Mouse (Mus musculus): ENCODE data around the gene Sbf2.

The Sbf2 gene

GRCm38 (mm10) chr7:110387565-110387964, 227.2 kb downstream of the Sbf2 start:
- no peak for DNase-seq

GRCm38 (mm10) chr7:110385482-110385881, 229.2 kb downstream of the Sbf2 start:
- no peak for DNase-seq

GRCm38 (mm10) chr7:110384343-110384742, 230.4 kb downstream of the Sbf2 start:
- no peak for DNase-seq

GRCm38 (mm10) chr7:110381625-110382024, 233.1 kb downstream of the Sbf2 start:
- DNase-seq: no peak

- no peak for DNase-seq
These were observed 235.3 kb downstream of the Sbf2 start for GRCm38 (mm10) chr7:110379335-110379914.

- no peak for DNase-seq
These were observed 242.2 kb downstream of the Sbf2 start for GRCm38 (mm10) chr7:110372529-110372928.

- no peak for DNase-seq
These were observed 252.7 kb downstream of the Sbf2 start for GRCm38 (mm10) chr7:110362005-110362404.

- DNase-seq: no peak
These were observed 253.2 kb downstream of the Sbf2 start for GRCm38 (mm10) chr7:110361516-110361915.

GRCm38 (mm10) chr7:110359391-110359790, 255.3 kb downstream of the Sbf2 start:
- no peak for DNase-seq

- DNase-seq: no peak
These were observed 260.8 kb downstream of the Sbf2 start for GRCm38 (mm10) chr7:110353971-110354370.

- DNase-seq: no peak
These were observed 267.5 kb downstream of the Sbf2 start for GRCm38 (mm10) chr7:110347250-110347649.

- DNase-seq: no peak
These were observed 277.1 kb downstream of the Sbf2 start for GRCm38 (mm10) chr7:110337601-110338000.

GRCm38 (mm10) chr7:110325381-110326110, 289.2 kb downstream of the Sbf2 start:
- DNase-seq: no peak

- no peak for DNase-seq
These were observed 289.9 kb downstream of the Sbf2 start for GRCm38 (mm10) chr7:110324852-110325251.

GRCm38 (mm10) chr7:110321106-110321505, 293.6 kb downstream of the Sbf2 start:
- DNase-seq: no peak

- no peak for DNase-seq
These were observed 295.7 kb downstream of the Sbf2 start for GRCm38 (mm10) chr7:110318971-110319519.

GRCm38 (mm10) chr7:110317412-110317811, 297.3 kb downstream of the Sbf2 start:
- no peak for DNase-seq

GRCm38 (mm10) chr7:110315352-110315751, 299.4 kb downstream of the Sbf2 start:
- DNase-seq: no peak

- DNase-seq: no peak
These were observed 300.3 kb downstream of the Sbf2 start for GRCm38 (mm10) chr7:110314401-110314890.

GRCm38 (mm10) chr7:110313392-110314055, 301.2 kb downstream of the Sbf2 start:
- no peak for DNase-seq

GRCm38 (mm10) chr7:110309246-110309645, 305.5 kb downstream of the Sbf2 start:
- no peak for DNase-seq

GRCm38 (mm10) chr7:110307741-110308140, 307.0 kb downstream of the Sbf2 start:
- DNase-seq: no peak

GRCm38 (mm10) chr7:110306281-110306680, 308.4 kb downstream of the Sbf2 start:
- DNase-seq: no peak

GRCm38 (mm10) chr7:110305486-110305885, 309.2 kb downstream of the Sbf2 start:
- no peak for DNase-seq

Measured in lung, postnatal 14 days (tissue).